Mouse (Mus musculus): ENCODE data around the gene Tspan10. TPM values are rescaled to one million over a fixed set of nuclear protein-coding genes. Genes with fewer than 3 reads are reported as not detected.

The Tspan10 gene
- total and polyA plus RNA-seq, 2 experiments from 2014 or later, result not detected

DNA sequence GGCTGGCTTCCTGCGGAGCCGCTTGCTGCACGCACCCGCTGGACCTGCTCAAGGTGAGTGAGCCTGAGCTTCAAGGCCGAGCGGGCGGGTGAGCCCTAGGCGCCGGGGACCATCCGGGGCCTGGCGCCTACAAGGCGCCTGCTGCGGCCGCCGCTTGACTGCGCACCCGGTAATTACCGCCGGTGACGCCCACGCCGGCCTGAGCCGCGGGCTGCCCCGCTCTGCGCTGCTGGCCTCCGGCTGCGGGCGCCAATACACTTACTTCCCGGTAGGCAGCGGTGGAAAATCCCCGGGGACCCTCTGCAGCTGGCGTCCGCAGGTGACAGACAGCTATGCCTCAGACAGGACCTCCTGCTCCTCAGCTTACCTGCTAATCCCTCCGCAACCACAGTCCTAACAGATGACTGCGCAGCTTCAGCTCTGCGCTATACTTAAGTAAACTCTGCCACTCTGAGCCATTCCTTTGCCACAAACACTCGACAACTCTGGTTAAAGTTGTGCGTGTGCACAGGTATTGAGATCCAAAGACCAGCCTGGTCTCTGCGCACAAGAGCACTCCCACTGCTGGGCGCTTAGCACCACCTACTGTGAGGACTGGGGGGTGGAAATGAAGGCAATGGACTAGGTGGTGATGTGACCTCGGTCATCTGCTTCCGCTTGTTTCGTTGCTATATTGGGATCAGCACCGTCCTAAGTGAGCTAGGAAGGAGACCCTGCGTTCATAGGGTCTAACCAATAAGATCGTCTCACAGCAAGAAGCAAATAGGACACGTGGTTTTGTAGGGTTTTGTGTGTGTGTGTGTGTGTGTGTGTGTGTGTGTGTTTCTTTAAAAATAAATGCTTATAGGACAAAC is 49.8 kb downstream of the Tspan10 start:
- peak; percentile 54 for DNase-seq (ENCODE audit: low spot score)
- H3K36me3 ChIP-seq (ENCODE audit: insufficient read depth, low read length), result peaks cover 40% of the 10 kb centered on the region

DNA sequence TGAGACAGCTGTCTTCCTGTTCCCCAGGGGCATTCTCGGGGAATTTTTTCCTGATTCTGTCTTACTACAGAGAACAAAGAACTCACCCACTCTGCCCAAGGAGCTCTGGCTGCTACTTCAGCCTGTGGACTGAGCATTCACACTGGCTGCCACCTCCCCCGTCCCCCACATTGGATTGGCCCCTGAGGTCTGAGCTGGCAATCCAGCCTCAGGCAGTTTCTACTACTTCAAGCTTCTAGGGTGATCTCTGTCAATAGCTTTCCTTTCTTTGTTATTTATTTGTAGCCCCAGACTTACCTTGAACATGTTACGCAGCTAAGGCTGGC is 50.4 kb downstream of the Tspan10 start:
- peak overlapping the region; percentile 56; the same call in 1 of the 2 replicates for H3K27ac ChIP-seq

More for the DNA sequence above, 49.8 kb downstream of the Tspan10 start:
- WGBS, result under 1% methylated on average over 45 of the region's 48 CpGs
- no peaks in the 10 kb centered on the region for H3K27me3 ChIP-seq (ENCODE audit: insufficient read depth, low read length)
- H3K27ac ChIP-seq, result peak overlapping the region; percentile 76
- no peak; the same call in 1 of the 2 replicates for TF ChIP-seq CTCF (IDR thresholded peaks at IDR 0.05; ENCODE audit: low read depth)
- H3K4me1 ChIP-seq (ENCODE audit: insufficient read depth, low read length), result peaks cover 19% of the 10 kb centered on the region
- H3K4me2 ChIP-seq (ENCODE audit: low read depth, low read length), result peak overlapping the region; percentile 77
- peak; percentile 39 for ATAC-seq
- H3K9ac ChIP-seq (replicated peaks; ENCODE audit: low read length), result peak overlapping the region; percentile 59
- peak overlapping the region; percentile 63 for H3K4me3 ChIP-seq (ENCODE audit: low read length)
- H3K9me3 ChIP-seq (ENCODE audit: low read length), result no peaks in the 10 kb centered on the region

DNA sequence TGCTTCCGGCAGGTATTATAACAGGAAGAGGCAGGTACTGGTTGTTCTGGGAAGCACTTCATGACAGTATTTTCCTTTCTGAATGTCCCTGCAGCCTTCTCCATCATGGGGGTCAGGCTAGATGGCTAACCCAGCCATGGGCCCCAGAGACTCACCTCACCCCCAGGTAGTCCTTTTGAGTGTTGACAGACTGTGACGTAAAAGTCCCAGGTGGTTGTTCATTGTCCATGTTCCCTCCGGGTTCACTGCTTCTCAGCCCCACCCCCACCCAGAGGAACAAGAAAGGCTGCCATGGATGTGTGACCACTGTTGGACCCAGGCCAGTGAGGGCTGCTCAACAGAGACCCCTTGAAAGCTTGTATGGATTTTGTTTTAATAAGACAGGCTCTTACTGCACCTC is 50.9 kb downstream of the Tspan10 start:
- Histone ChIP-seq H3K4me3 (ENCODE audit: low read length) (peak overlapping the region; percentile 63), H3K4me2 (ENCODE audit: low read depth, low read length) (peak overlapping the region; percentile 77), H3K27ac (peak overlapping the region; percentile 56; the same call in 1 of the 2 replicates), H3K4me1 (ENCODE audit: insufficient read depth, low read length) (peaks cover 19% of the 10 kb centered on the region), H3K9me3 (ENCODE audit: low read length) (no peaks in the 10 kb centered on the region), H3K9ac (replicated peaks; ENCODE audit: low read length) (peak overlapping the region; percentile 59), H3K36me3 (ENCODE audit: insufficient read depth, low read length) (peaks cover 39% of the 10 kb centered on the region), H3K27me3 (ENCODE audit: insufficient read depth, low read length) (no peaks in the 10 kb centered on the region)
- no peak for DNase-seq (ENCODE audit: low spot score)
- WGBS, result 49% methylated on average over 3 of the region's 3 CpGs
- ATAC-seq, result no peak
- no peak for TF ChIP-seq CTCF (IDR thresholded peaks at IDR 0.05; ENCODE audit: low read depth)

More for the DNA sequence above, 50.4 kb downstream of the Tspan10 start:
- TF ChIP-seq CTCF (IDR thresholded peaks at IDR 0.05; ENCODE audit: low read depth), result no peak
- H3K9ac ChIP-seq (replicated peaks; ENCODE audit: low read length), result peak overlapping the region; percentile 59
- peak overlapping the region; percentile 77 for H3K4me2 ChIP-seq (ENCODE audit: low read depth, low read length)
- DNase-seq (ENCODE audit: low spot score), result no peak
- H3K4me3 ChIP-seq (ENCODE audit: low read length), result peak overlapping the region; percentile 63
- H3K4me1 ChIP-seq (ENCODE audit: insufficient read depth, low read length), result peaks cover 19% of the 10 kb centered on the region
- ATAC-seq, result no peak
- H3K36me3 ChIP-seq (ENCODE audit: insufficient read depth, low read length), result peaks cover 40% of the 10 kb centered on the region
- 23% methylated on average over 3 of the region's 3 CpGs for WGBS
- no peaks in the 10 kb centered on the region for H3K27me3 ChIP-seq (ENCODE audit: insufficient read depth, low read length)
- H3K9me3 ChIP-seq (ENCODE audit: low read length), result no peaks in the 10 kb centered on the region

DNA sequence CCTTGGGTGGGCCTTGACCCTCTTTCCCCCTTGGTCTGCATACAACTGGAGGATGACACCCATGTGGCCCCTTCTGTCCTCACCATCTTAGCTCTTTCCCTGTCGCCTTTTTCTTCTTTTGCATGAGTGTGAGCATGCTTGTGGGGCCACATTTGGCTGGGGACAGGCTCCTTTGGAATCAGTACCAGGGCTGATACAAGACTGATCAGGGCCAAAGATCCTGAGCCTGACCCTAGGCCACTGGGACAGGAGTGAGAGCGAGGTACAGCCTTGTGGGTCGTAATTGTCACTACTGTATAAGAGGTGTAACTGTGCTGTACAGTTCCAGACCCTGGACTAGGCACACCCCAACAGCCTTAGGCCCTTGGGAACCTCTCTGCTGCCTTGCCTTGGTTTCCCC is 51.5 kb downstream of the Tspan10 start:
- H3K4me1 ChIP-seq (ENCODE audit: insufficient read depth, low read length), result peaks cover 19% of the 10 kb centered on the region
- ATAC-seq (no peak), DNase-seq (ENCODE audit: low spot score) (no peak)
- peaks cover 38% of the 10 kb centered on the region for H3K36me3 ChIP-seq (ENCODE audit: insufficient read depth, low read length)
- no peak overlapping the region for H3K9ac ChIP-seq (replicated peaks; ENCODE audit: low read length)
- H3K27ac ChIP-seq, result no peak overlapping the region
- H3K9me3 ChIP-seq (ENCODE audit: low read length), result no peaks in the 10 kb centered on the region
- no peak overlapping the region for H3K4me3 ChIP-seq (ENCODE audit: low read length)
- whole genome bisulfite sequencing, result 85% methylated on average over 3 of the region's 3 CpGs
- no peak for TF ChIP-seq CTCF (IDR thresholded peaks at IDR 0.05; ENCODE audit: low read depth)
- no peak overlapping the region for H3K4me2 ChIP-seq (ENCODE audit: low read depth, low read length)
- no peaks in the 10 kb centered on the region for H3K27me3 ChIP-seq (ENCODE audit: insufficient read depth, low read length)

Other genes with a start within 250 kb of the Tspan10 start
- gene Bahcc1, start 209.7 kb upstream of the Tspan10 start, total RNA-seq (2014; rRNA removed), result 31.1 and 43.1 TPM in 2 replicates
- 8.8 and 9.1 TPM in 2 replicates for gene Bahcc1, start 209.7 kb upstream of the Tspan10 start, polyA plus RNA-seq (2015; fragmentation: Nextera tagmentation; extraction: Ambion mirVana)
- 2,410 and 2,568 TPM in 2 replicates for gene Actg1, start 94.1 kb upstream of the Tspan10 start, total RNA-seq (2014; rRNA removed)
- gene Actg1, start 94.1 kb upstream of the Tspan10 start, polyA plus RNA-seq (2015; fragmentation: Nextera tagmentation; extraction: Ambion mirVana), result 3,348 and 3,639 TPM in 2 replicates
- 3.0 and 9.0 TPM in 2 replicates for gene Fscn2, start 81.1 kb upstream of the Tspan10 start, total RNA-seq (2014; rRNA removed)
- 1.5 and 1.9 TPM in 2 replicates for gene Fscn2, start 81.1 kb upstream of the Tspan10 start, polyA plus RNA-seq (2015; fragmentation: Nextera tagmentation; extraction: Ambion mirVana)
- 175 and 178 TPM in 2 replicates for gene Faap100, start 63.9 kb upstream of the Tspan10 start, total RNA-seq (2014; rRNA removed)
- gene Faap100, start 63.9 kb upstream of the Tspan10 start, polyA plus RNA-seq (2015; fragmentation: Nextera tagmentation; extraction: Ambion mirVana), result 74.6 and 76.4 TPM in 2 replicates
- 65.8 and 76.3 TPM in 2 replicates for gene Nploc4, start 4.9 kb upstream of the Tspan10 start, total RNA-seq (2014; rRNA removed)
- gene Nploc4, start 4.9 kb upstream of the Tspan10 start, polyA plus RNA-seq (2015; fragmentation: Nextera tagmentation; extraction: Ambion mirVana), result 27.1 and 28.3 TPM in 2 replicates
- gene Pde6g, start 10.9 kb downstream of the Tspan10 start, total RNA-seq (2014; rRNA removed), result not detected in 2 replicates
- gene Pde6g, start 10.9 kb downstream of the Tspan10 start, polyA plus RNA-seq (2015; fragmentation: Nextera tagmentation; extraction: Ambion mirVana), result 0.23 TPM in 1 of 2 replicates, not detected in the other
- 11.7 and 11.9 TPM in 2 replicates for gene Oxld1, start 15.4 kb downstream of the Tspan10 start, total RNA-seq (2014; rRNA removed)
- 13.3 and 13.6 TPM in 2 replicates for gene Oxld1, start 15.4 kb downstream of the Tspan10 start, polyA plus RNA-seq (2015; fragmentation: Nextera tagmentation; extraction: Ambion mirVana)
- 10.4 and 15.4 TPM in 2 replicates for gene Ccdc137, start 15.5 kb downstream of the Tspan10 start, total RNA-seq (2014; rRNA removed)
- 17.3 and 18.7 TPM in 2 replicates for gene Ccdc137, start 15.5 kb downstream of the Tspan10 start, polyA plus RNA-seq (2015; fragmentation: Nextera tagmentation; extraction: Ambion mirVana)
- gene Arl16, start 25.0 kb downstream of the Tspan10 start, total RNA-seq (2014; rRNA removed), result 67.2 and 113 TPM in 2 replicates
- 71.2 and 73.0 TPM in 2 replicates for gene Arl16, start 25.0 kb downstream of the Tspan10 start, polyA plus RNA-seq (2015; fragmentation: Nextera tagmentation; extraction: Ambion mirVana)
- 37.5 and 52.4 TPM in 2 replicates for gene Mrpl12, start 42.0 kb downstream of the Tspan10 start, total RNA-seq (2014; rRNA removed)
- 147 and 155 TPM in 2 replicates for gene Mrpl12, start 42.0 kb downstream of the Tspan10 start, polyA plus RNA-seq (2015; fragmentation: Nextera tagmentation; extraction: Ambion mirVana)
- 41.3 and 52.5 TPM in 2 replicates for gene Slc25a10, start 49.2 kb downstream of the Tspan10 start, total RNA-seq (2014; rRNA removed)
- gene Slc25a10, start 49.2 kb downstream of the Tspan10 start, polyA plus RNA-seq (2015; fragmentation: Nextera tagmentation; extraction: Ambion mirVana), result 28.0 and 28.8 TPM in 2 replicates
- 0.99 and 3.1 TPM in 2 replicates for gene Gcgr, start 88.1 kb downstream of the Tspan10 start, total RNA-seq (2014; rRNA removed)
- 1.0 TPM in 2 replicates for gene Gcgr, start 88.1 kb downstream of the Tspan10 start, polyA plus RNA-seq (2015; fragmentation: Nextera tagmentation; extraction: Ambion mirVana)
- 144 and 192 TPM in 2 replicates for gene Mcrip1, start 107.1 kb downstream of the Tspan10 start, total RNA-seq (2014; rRNA removed)
- 250 and 257 TPM in 2 replicates for gene Mcrip1, start 107.1 kb downstream of the Tspan10 start, polyA plus RNA-seq (2015; fragmentation: Nextera tagmentation; extraction: Ambion mirVana)
- gene Ppp1r27, start 108.5 kb downstream of the Tspan10 start, total RNA-seq (2014; rRNA removed), result not detected in 2 replicates
- gene Ppp1r27, start 108.5 kb downstream of the Tspan10 start, polyA plus RNA-seq (2015; fragmentation: Nextera tagmentation; extraction: Ambion mirVana), result not detected in 2 replicates
- gene P4hb, start 130.6 kb downstream of the Tspan10 start, total RNA-seq (2014; rRNA removed), result 147 and 174 TPM in 2 replicates
- gene P4hb, start 130.6 kb downstream of the Tspan10 start, polyA plus RNA-seq (2015; fragmentation: Nextera tagmentation; extraction: Ambion mirVana), result 222 TPM in 2 replicates
- gene Arhgdia, start 139.0 kb downstream of the Tspan10 start, total RNA-seq (2014; rRNA removed), result 252 and 297 TPM in 2 replicates
- 403 and 425 TPM in 2 replicates for gene Arhgdia, start 139.0 kb downstream of the Tspan10 start, polyA plus RNA-seq (2015; fragmentation: Nextera tagmentation; extraction: Ambion mirVana)
- gene Alyref, start 155.7 kb downstream of the Tspan10 start, total RNA-seq (2014; rRNA removed), result 95.2 and 114 TPM in 2 replicates
- gene Alyref, start 155.7 kb downstream of the Tspan10 start, polyA plus RNA-seq (2015; fragmentation: Nextera tagmentation; extraction: Ambion mirVana), result 185 and 189 TPM in 2 replicates
- gene Anapc11, start 155.8 kb downstream of the Tspan10 start, total RNA-seq (2014; rRNA removed), result 38.0 and 39.6 TPM in 2 replicates
- 198 and 200 TPM in 2 replicates for gene Anapc11, start 155.8 kb downstream of the Tspan10 start, polyA plus RNA-seq (2015; fragmentation: Nextera tagmentation; extraction: Ambion mirVana)
- 0.78 TPM in 1 of 2 replicates, not detected in the other for gene Npb, start 165.8 kb downstream of the Tspan10 start, total RNA-seq (2014; rRNA removed)
- 1.8 and 3.0 TPM in 2 replicates for gene Npb, start 165.8 kb downstream of the Tspan10 start, polyA plus RNA-seq (2015; fragmentation: Nextera tagmentation; extraction: Ambion mirVana)
- 120 and 142 TPM in 2 replicates for gene Pcyt2, start 175.3 kb downstream of the Tspan10 start, total RNA-seq (2014; rRNA removed)
- gene Pcyt2, start 175.3 kb downstream of the Tspan10 start, polyA plus RNA-seq (2015; fragmentation: Nextera tagmentation; extraction: Ambion mirVana), result 125 and 143 TPM in 2 replicates
- 30.8 and 32.8 TPM in 2 replicates for gene Sirt7, start 182.6 kb downstream of the Tspan10 start, total RNA-seq (2014; rRNA removed)
- 32.3 and 38.3 TPM in 2 replicates for gene Sirt7, start 182.6 kb downstream of the Tspan10 start, polyA plus RNA-seq (2015; fragmentation: Nextera tagmentation; extraction: Ambion mirVana)
- 35.9 and 39.3 TPM in 2 replicates for gene Mafg, start 191.0 kb downstream of the Tspan10 start, total RNA-seq (2014; rRNA removed)
- 36.5 and 38.9 TPM in 2 replicates for gene Mafg, start 191.0 kb downstream of the Tspan10 start, polyA plus RNA-seq (2015; fragmentation: Nextera tagmentation; extraction: Ambion mirVana)
- gene Pycr1, start 201.1 kb downstream of the Tspan10 start, total RNA-seq (2014; rRNA removed), result 9.0 and 9.3 TPM in 2 replicates
- gene Pycr1, start 201.1 kb downstream of the Tspan10 start, polyA plus RNA-seq (2015; fragmentation: Nextera tagmentation; extraction: Ambion mirVana), result 13.2 and 13.8 TPM in 2 replicates
- gene Myadml2, start 205.5 kb downstream of the Tspan10 start, total RNA-seq (2014; rRNA removed), result 1.4 and 1.5 TPM in 2 replicates
- 1.3 and 1.5 TPM in 2 replicates for gene Myadml2, start 205.5 kb downstream of the Tspan10 start, polyA plus RNA-seq (2015; fragmentation: Nextera tagmentation; extraction: Ambion mirVana)
- 6.9 and 10.3 TPM in 2 replicates for gene Notum, start 218.5 kb downstream of the Tspan10 start, total RNA-seq (2014; rRNA removed)
- 3.0 and 4.1 TPM in 2 replicates for gene Notum, start 218.5 kb downstream of the Tspan10 start, polyA plus RNA-seq (2015; fragmentation: Nextera tagmentation; extraction: Ambion mirVana)
- 105 and 130 TPM in 2 replicates for gene Aspscr1, start 230.3 kb downstream of the Tspan10 start, total RNA-seq (2014; rRNA removed)
- gene Aspscr1, start 230.3 kb downstream of the Tspan10 start, polyA plus RNA-seq (2015; fragmentation: Nextera tagmentation; extraction: Ambion mirVana), result 143 and 148 TPM in 2 replicates

Measured in hindbrain, postnatal 0 days (tissue).